ENCODE assay signal across 27 mouse cellular contexts in genomic region chr19:14873986-14874385, GRCm38 (mm10).
"Had no signal": no experiment of that assay in that cellular context is flagged by ENCODE, and none has a peak within 500 bp of the region (broad histone marks: within the 10 kb centered on the region; RNA-seq: fewer than 3 reads in every experiment).

No protein-coding gene starts in this region.

- H3K9ac ChIP-seq: heart, embryonic 12.5 days; hindbrain, embryonic 12.5 days; hindbrain, embryonic 14.5 days; limb, embryonic 12.5 days; liver, embryonic 13.5 days; liver, embryonic 15.5 days had no signal

- H3K4me3 ChIP-seq: gastrocnemius, adult 2 months; heart, adult 2 months; heart, embryonic 10.5 days; heart, embryonic 12.5 days; hindbrain, embryonic 10.5 days; hindbrain, embryonic 12.5 days; layer of hippocampus, adult 2 months; left cerebral cortex, adult 2 months; limb, embryonic 10.5 days; limb, embryonic 12.5 days; liver, embryonic 13.5 days; liver, embryonic 15.5 days had no signal

- H3K4me1 ChIP-seq: heart, embryonic 10.5 days; heart, embryonic 12.5 days; liver, embryonic 13.5 days; liver, embryonic 15.5 days had no signal

- H3K27me3 ChIP-seq: heart, embryonic 12.5 days; hindbrain, embryonic 12.5 days; liver, embryonic 13.5 days; liver, embryonic 15.5 days had no signal

- H3K4me2 ChIP-seq: heart, embryonic 12.5 days; hindbrain, embryonic 12.5 days; hindbrain, embryonic 14.5 days; limb, embryonic 12.5 days; liver, embryonic 11.5 days; liver, embryonic 13.5 days; liver, embryonic 15.5 days had no signal

- ATAC-seq: hindbrain, embryonic 16.5 days; inflammation-experienced regulatory T-cells, adult 6 months; intestine, embryonic 16.5 days had no signal

- DNase-seq: gastrocnemius, adult 2 months; gastrocnemius, postnatal 10 days; gastrocnemius, postnatal 25 days; heart, adult 2 months; heart, postnatal 10 days; heart, postnatal 4 days; kidney, adult 11 months; kidney, adult 8-10 months; kidney, postnatal 10 days; kidney, postnatal 25 days; kidney, postnatal 4 days; liver; liver, embryonic 13.5 days had no signal

- H3K9me3 ChIP-seq: heart, embryonic 10.5 days; heart, embryonic 12.5 days; hindbrain, embryonic 10.5 days; hindbrain, embryonic 12.5 days; limb, embryonic 10.5 days; limb, embryonic 12.5 days; liver, embryonic 13.5 days; liver, embryonic 15.5 days had no signal

- H3K36me3 ChIP-seq: heart, embryonic 10.5 days; heart, embryonic 12.5 days; hindbrain, embryonic 10.5 days; hindbrain, embryonic 12.5 days; limb, embryonic 10.5 days; limb, embryonic 12.5 days; liver, embryonic 13.5 days; liver, embryonic 15.5 days had no signal

- H3K27ac ChIP-seq: gastrocnemius, adult 2 months; heart, adult 2 months; heart, embryonic 10.5 days; hindbrain, embryonic 10.5 days; hindbrain, embryonic 12.5 days; hindbrain, embryonic 14.5 days; layer of hippocampus, adult 2 months; left cerebral cortex, adult 2 months; limb, embryonic 10.5 days; limb, embryonic 12.5 days; liver, embryonic 13.5 days; liver, embryonic 15.5 days had no signal
